Comparison of ENCODE assay signal across 15 mouse cellular contexts in the genomic region with DNA sequence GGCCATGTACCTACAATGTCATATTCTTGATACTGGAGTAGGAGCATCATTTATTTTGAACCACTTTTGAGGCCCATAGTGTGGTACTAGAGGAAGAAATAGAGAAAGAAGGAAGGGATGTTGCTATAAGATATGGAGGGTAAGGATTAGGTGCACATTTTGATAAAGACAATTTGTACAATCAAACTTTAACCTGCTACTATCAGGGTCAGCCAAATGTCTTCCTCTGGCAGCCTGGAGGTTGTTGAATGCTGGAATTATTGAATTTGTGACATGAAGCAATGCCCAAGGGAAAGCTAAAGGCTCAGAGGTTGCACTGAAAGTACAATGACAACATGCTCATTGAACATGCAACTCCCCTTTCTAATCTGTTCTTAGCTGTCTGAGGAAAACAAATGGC.
"Had no signal": no experiment of that assay in that cellular context is flagged by ENCODE, and none has a peak within 500 bp of the region (broad histone marks: within the 10 kb centered on the region; RNA-seq: fewer than 3 reads in every experiment).

No protein-coding gene starts in this region.

- H3K27ac ChIP-seq: kidney, embryonic 15.5 days; left cerebral cortex, adult 2 months; limb, embryonic 15.5 days; lung, embryonic 15.5 days; macrophage; midbrain, embryonic 12.5 days; neural tube, embryonic 13.5 days had no signal

- H3K4me1 ChIP-seq: kidney, embryonic 15.5 days; limb, embryonic 15.5 days; lung, embryonic 15.5 days; midbrain, embryonic 12.5 days; neural tube, embryonic 13.5 days had no signal

- H3K9ac ChIP-seq: kidney, embryonic 15.5 days; limb, embryonic 15.5 days; lung, embryonic 15.5 days; midbrain, embryonic 12.5 days; neural tube, embryonic 13.5 days had no signal

- H3K36me3 ChIP-seq: kidney, embryonic 15.5 days; limb, embryonic 15.5 days; lung, embryonic 15.5 days; midbrain, embryonic 12.5 days; neural tube, embryonic 13.5 days had no signal

- H3K9me3 ChIP-seq: kidney, embryonic 15.5 days; limb, embryonic 15.5 days; lung, embryonic 15.5 days; megakaryocyte, embryonic 14.5 days; midbrain, embryonic 12.5 days; neural tube, embryonic 13.5 days had no signal

- DNase-seq: kidney, adult 18-20 months; kidney, postnatal 14 days; lung, postnatal 14 days; right cerebral cortex, adult 18-20 months; right cerebral cortex, postnatal 25 days; thymus, postnatal 4 days had no signal

- H3K4me2 ChIP-seq: kidney, embryonic 15.5 days; limb, embryonic 15.5 days; lung, embryonic 15.5 days; midbrain, embryonic 12.5 days; neural tube, embryonic 13.5 days had no signal

- H3K4me3 ChIP-seq: kidney, embryonic 15.5 days; left cerebral cortex, adult 2 months; limb, embryonic 15.5 days; lung, embryonic 15.5 days; megakaryocyte, embryonic 14.5 days; midbrain, embryonic 12.5 days; neural tube, embryonic 13.5 days had no signal

- H3K27me3 ChIP-seq: kidney, embryonic 15.5 days; limb, embryonic 15.5 days; lung, embryonic 15.5 days; megakaryocyte, embryonic 14.5 days; midbrain, embryonic 12.5 days; neural tube, embryonic 13.5 days had no signal

- ATAC-seq: midbrain, embryonic 16.5 days had no signal
